Comparison of ENCODE assay signal across 15 mouse cellular contexts in the genomic region with DNA sequence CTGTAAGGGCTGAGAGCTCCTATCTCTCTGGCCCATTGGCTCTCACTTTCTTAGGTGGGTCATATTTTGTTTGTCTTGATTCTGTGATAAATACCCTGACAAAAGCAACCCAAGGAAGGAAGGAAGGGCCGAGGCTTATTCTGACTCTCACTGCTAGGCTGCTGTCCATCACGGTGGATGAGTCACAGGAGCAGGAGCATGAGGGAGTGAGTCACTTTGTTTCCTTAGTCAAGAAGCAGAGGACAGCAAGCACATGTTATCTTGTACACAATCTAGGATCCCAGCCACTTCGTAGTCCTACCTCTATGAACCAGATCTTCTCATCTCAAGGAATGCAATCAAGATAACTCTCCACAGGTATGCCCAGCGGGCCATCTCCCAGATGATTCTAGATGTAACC.
DNase-seq lines count a peak whose midpoint lies in the region; ATAC-seq and TF ChIP-seq lines count a peak whose summit lies in the region.
"Had no signal": no experiment of that assay in that cellular context is flagged by ENCODE, and none has a peak within 500 bp of the region (broad histone marks: within the 10 kb centered on the region; RNA-seq: fewer than 3 reads in every experiment).

No protein-coding gene starts in this region.

- TF ChIP-seq CTCF in stomach, postnatal 0 days (IDR thresholded peaks at IDR 0.05; ENCODE audit: low read depth): no peak

- peak; percentile 28 to 29 for DNase-seq in heart, adult 9 months (ENCODE audit: low spot score in 2 of 2)
- DNase-seq in heart, embryonic 10.5 days (ENCODE audit: low spot score): no peak
- peak; percentile 28 to 41 for DNase-seq in urinary bladder, postnatal 36 days (ENCODE audit: low spot score in 2 of 2)
- no peak for DNase-seq in urinary bladder, adult 2 months (ENCODE audit: low spot score)
- DNase-seq in adrenal gland, postnatal 25 days: peak; percentile 11
- peak; percentile 39 for DNase-seq in stomach, postnatal 0 days (ENCODE audit: low spot score)
- DNase-seq in layer of hippocampus, adult 18-20 months (ENCODE audit: low spot score in 2 of 2): no peak
- DNase-seq in hindbrain, embryonic 10.5 days (ENCODE audit: low spot score): no peak
- DNase-seq: cerebellum, adult 9-11 months; heart, postnatal 14 days; lung, postnatal 10 days; right cerebral cortex, postnatal 25 days had no signal

- H3K4me2 ChIP-seq in stomach, postnatal 0 days (replicated peaks; ENCODE audit: low read depth): no peak overlapping the region
- H3K4me2 ChIP-seq: liver, embryonic 12.5 days; midbrain, embryonic 12.5 days had no signal

- H3K4me3 ChIP-seq in heart, embryonic 10.5 days: no peak overlapping the region
- no peak overlapping the region for H3K4me3 ChIP-seq in stomach, postnatal 0 days (ENCODE audit: low read depth, low read length)
- H3K4me3 ChIP-seq in hindbrain, embryonic 10.5 days: no peak overlapping the region
- H3K4me3 ChIP-seq: erythroblast, embryonic 14.5 days; liver, embryonic 12.5 days; midbrain, embryonic 12.5 days had no signal

- peak; percentile 85 for ATAC-seq in stomach, postnatal 0 days (ENCODE audit: low FRiP score, low TSS enrichment)
- ATAC-seq: liver, embryonic 12.5 days had no signal

- H3K27me3 ChIP-seq in heart, embryonic 10.5 days (ENCODE audit: insufficient read depth, poor library complexity, severe bottlenecking): no peaks in the 10 kb centered on the region
- H3K27me3 ChIP-seq in stomach, postnatal 0 days (ENCODE audit: control insufficient read depth, insufficient read depth, low read length): no peaks in the 10 kb centered on the region
- H3K27me3 ChIP-seq in hindbrain, embryonic 10.5 days (ENCODE audit: insufficient read depth, poor library complexity, severe bottlenecking): no peaks in the 10 kb centered on the region
- H3K27me3 ChIP-seq: liver, embryonic 12.5 days; midbrain, embryonic 12.5 days had no signal

- no peaks in the 10 kb centered on the region for H3K4me1 ChIP-seq in heart, embryonic 10.5 days
- no peaks in the 10 kb centered on the region for H3K4me1 ChIP-seq in stomach, postnatal 0 days (replicated peaks; ENCODE audit: control insufficient read depth, insufficient read depth)
- H3K4me1 ChIP-seq in hindbrain, embryonic 10.5 days (replicated peaks): peaks cover 12% of the 10 kb centered on the region
- H3K4me1 ChIP-seq: liver, embryonic 12.5 days had no signal

- H3K9ac ChIP-seq in stomach, postnatal 0 days (ENCODE audit: low read length): no peak overlapping the region
- H3K9ac ChIP-seq: liver, embryonic 12.5 days; midbrain, embryonic 12.5 days had no signal

- no peak overlapping the region for H3K27ac ChIP-seq in heart, embryonic 10.5 days
- no peak overlapping the region for H3K27ac ChIP-seq in stomach, postnatal 0 days (replicated peaks)
- no peak overlapping the region for H3K27ac ChIP-seq in hindbrain, embryonic 10.5 days
- H3K27ac ChIP-seq: liver, embryonic 12.5 days; midbrain, embryonic 12.5 days had no signal

- 51% methylated on average over 4 of the region's 4 CpGs for WGBS in heart, embryonic 10.5 days
- 55% methylated on average over 4 of the region's 4 CpGs for WGBS in stomach, postnatal 0 days
- 88% methylated on average over 4 of the region's 4 CpGs for WGBS in hindbrain, embryonic 10.5 days

- no peak for TF ChIP-seq EP300 in stomach, postnatal 0 days (optimal IDR thresholded peaks at IDR 0.05)

- H3K9me3 ChIP-seq in heart, embryonic 10.5 days: no peaks in the 10 kb centered on the region
- H3K9me3 ChIP-seq in stomach, postnatal 0 days (ENCODE audit: control insufficient read depth, low read length): no peaks in the 10 kb centered on the region
- no peaks in the 10 kb centered on the region for H3K9me3 ChIP-seq in hindbrain, embryonic 10.5 days
- H3K9me3 ChIP-seq: liver, embryonic 12.5 days; midbrain, embryonic 12.5 days had no signal

- no peaks in the 10 kb centered on the region for H3K36me3 ChIP-seq in heart, embryonic 10.5 days
- H3K36me3 ChIP-seq in stomach, postnatal 0 days (ENCODE audit: control insufficient read depth, insufficient read depth, low read length): no peaks in the 10 kb centered on the region
- no peaks in the 10 kb centered on the region for H3K36me3 ChIP-seq in hindbrain, embryonic 10.5 days
- H3K36me3 ChIP-seq: liver, embryonic 12.5 days; midbrain, embryonic 12.5 days had no signal

Comparison
In these comparisons a context has a peak if more than half of its experiments do, and no peak if none do; other contexts are left out.
1. DNase-seq: peak in heart, adult 9 months (2 of 2), urinary bladder, postnatal 36 days (2 of 2), adrenal gland, postnatal 25 days (single experiment) and stomach, postnatal 0 days (single experiment); none in heart, embryonic 10.5 days (single experiment), urinary bladder, adult 2 months (single experiment), layer of hippocampus, adult 18-20 months (0 of 2) and hindbrain, embryonic 10.5 days (single experiment).